Mouse (Mus musculus): ENCODE data around the gene Gtf2i.

Gene Gtf2i

GRCm38 (mm10) chr5:134188571-134188970 lies 126.0 kb downstream of the Gtf2i start:
- DNase-seq = no peak
